Mouse (Mus musculus) limb, embryonic 11.5 days (tissue): ENCODE results near the gene Olfr743. TPM values are rescaled to one million over a fixed set of nuclear protein-coding genes. Genes with fewer than 3 reads are reported as not detected.
"Not testable (repeated sequence)": the region's sequence is repeated elsewhere in the genome, so short reads cannot be mapped to it uniquely, and the experiment has no call there.

ENCODE experiments used
- ATAC-seq: fragments of 200-750 bp; cut with Nextera tagmentation; 2 replicates; pipeline ENCODE4 v1.8.0; 2017; ENCODE audit warnings: low read depth; ENCODE audit not compliant: insufficient number of reproducible peaks, low FRiP score, low TSS enrichment
- DNase-seq: peaks from one replicate; pipeline ENCODE4 v3.0.0-alpha.2; 2015; ENCODE audit warnings: low spot score
- H3K27ac ChIP-seq: fragments of 300-500 bp; sonication (generic); replicated peaks from 2 replicates; pipeline ENCODE4 v1.5.1; 2014; ENCODE audit warnings: low read depth, mild to moderate bottlenecking, low read length
- H3K27me3 ChIP-seq: fragments of 300-500 bp; sonication (generic); 2 replicates; pipeline ENCODE4 v1.6.1; 2014; ENCODE audit warnings: mild to moderate bottlenecking, low read length, mixed read lengths; ENCODE audit not compliant: control insufficient read depth, insufficient read depth
- H3K36me3 ChIP-seq: fragments of 300-500 bp; sonication (generic); 2 replicates; pipeline ENCODE4 v1.6.1; 2014; ENCODE audit warnings: mild to moderate bottlenecking, low read length, moderate library complexity, mixed read lengths; ENCODE audit not compliant: control insufficient read depth, insufficient read depth
- H3K4me1 ChIP-seq: fragments of 300-500 bp; sonication (generic); 2 replicates; pipeline ENCODE4 v1.6.1; 2014; ENCODE audit warnings: low read length, mixed read lengths; ENCODE audit not compliant: control insufficient read depth, insufficient read depth
- H3K4me2 ChIP-seq: fragments of 300-500 bp; sonication (generic); 2 replicates; pipeline ENCODE4 v1.6.1; 2014; ENCODE audit warnings: low read depth, mild to moderate bottlenecking, moderate library complexity; ENCODE audit not compliant: severe bottlenecking
- H3K4me3 ChIP-seq: fragments of 300-500 bp; sonication (generic); 2 replicates; pipeline ENCODE4 v1.5.1; 2014; ENCODE audit warnings: low read depth, low read length
- H3K9ac ChIP-seq: fragments of 300-500 bp; sonication (generic); 2 replicates; pipeline ENCODE4 v1.6.1; 2014; ENCODE audit warnings: mild to moderate bottlenecking, low read length
- H3K9me3 ChIP-seq: fragments of 300-500 bp; sonication (generic); 2 replicates; pipeline ENCODE4 v1.6.1; 2016; ENCODE audit warnings: low read length; ENCODE audit not compliant: control insufficient read depth
- WGBS: fragments of 180-500 bp; shearing (Covaris S2); extraction: QIAGEN DNeasy Blood & Tissue Kit; methylation state at CpG from one replicate; pipeline ENCODE4 v1.1.7; 2014; 5-methylcytosine and 5-hydroxymethylcytosine counted together
- polyA plus RNA-seq: library from polyadenylated mRNA; unstranded; fragments of >200 nt; fragmentation: Nextera tagmentation; extraction: Ambion mirVana; gene quantifications from 2 replicates; pipeline ENCODE4 v1.2.1, GENCODE M21; 2014

The Olfr743 gene
- polyA plus RNA-seq = not detected in 2 replicates

- Histone ChIP-seq H3K4me3 (no peak within 1 kb of the TSS), H3K9me3 (no peaks in the 10 kb centered on the region), H3K27ac (no peak within 1 kb of the TSS), H3K27me3 (no peaks in the 10 kb centered on the region), H3K36me3 (no peaks in the 10 kb centered on the region), H3K4me1 (no peaks in the 10 kb centered on the region), H3K4me2 (no peak within 1 kb of the TSS), H3K9ac (no peak within 1 kb of the TSS)
- ATAC-seq = no peak
- DNase-seq = no peak
Observed at GRCm38 (mm10) chr14:50521539-50521938, at the start of gene Olfr743. TSS of gene Olfr743 (plus strand) at chr14:50521839.

DNA sequence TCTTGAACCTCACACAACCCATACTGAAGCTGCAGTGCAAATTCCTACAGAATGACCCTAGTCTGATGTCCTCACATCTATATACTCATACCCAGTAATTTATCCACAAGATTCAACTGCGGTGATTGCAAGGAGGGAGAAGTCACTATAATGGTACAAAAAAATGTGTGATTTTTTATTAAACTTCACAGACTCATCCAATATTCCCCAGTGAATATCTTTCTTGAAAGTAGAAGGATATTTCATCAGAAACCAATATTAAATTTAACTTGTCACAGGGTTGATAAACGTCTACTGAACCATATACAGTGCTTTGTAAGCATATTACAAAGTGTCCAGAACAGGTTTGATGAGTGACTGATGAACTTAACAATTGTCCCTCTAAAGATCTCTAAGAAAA lies 49.2 kb upstream of the Olfr743 start, which contains the start of gene Olfr741:
Olfr741 (plus strand) TSS at position 301 of the 400 bp plus-strand sequence.
- Histone ChIP-seq H3K9ac (no peak within 1 kb of the TSS), H3K27me3 (no peaks in the 10 kb centered on the region), H3K36me3 (no peaks in the 10 kb centered on the region), H3K4me1 (no peaks in the 10 kb centered on the region), H3K9me3 (no peaks in the 10 kb centered on the region), H3K4me2 (no peak within 1 kb of the TSS), H3K4me3 (no peak within 1 kb of the TSS), H3K27ac (no peak within 1 kb of the TSS)
- no peak for DNase-seq
- ATAC-seq = no peak
- 72% methylated on average over 2 of the region's 2 CpGs for WGBS

- 77% methylated on average over 2 of the region's 2 CpGs for WGBS
Observed at GRCm38 (mm10) chr14:50478406-50478805, 43.2 kb upstream of the Olfr743 start.

GRCm38 (mm10) chr14:50503300-50503699 lies 18.3 kb upstream of the Olfr743 start, which contains the start of gene Olfr742:
TSS of gene Olfr742 (plus strand) at chr14:50503600.
- DNase-seq = no peak
- H3K9ac ChIP-seq = no peak within 1 kb of the TSS
- WGBS = 61% methylated on average over 2 of the region's 2 CpGs

More at GRCm38 (mm10) chr14:50478406-50478805, 43.2 kb upstream of the Olfr743 start:
- Histone ChIP-seq H3K27me3 (no peaks in the 10 kb centered on the region), H3K4me2 (no peak overlapping the region), H3K4me3 (no peak overlapping the region), H3K27ac (no peak overlapping the region), H3K36me3 (no peaks in the 10 kb centered on the region), H3K4me1 (no peaks in the 10 kb centered on the region), H3K9me3 (no peaks in the 10 kb centered on the region), H3K9ac (no peak overlapping the region)
- ATAC-seq (no peak), DNase-seq (no peak)

DNA sequence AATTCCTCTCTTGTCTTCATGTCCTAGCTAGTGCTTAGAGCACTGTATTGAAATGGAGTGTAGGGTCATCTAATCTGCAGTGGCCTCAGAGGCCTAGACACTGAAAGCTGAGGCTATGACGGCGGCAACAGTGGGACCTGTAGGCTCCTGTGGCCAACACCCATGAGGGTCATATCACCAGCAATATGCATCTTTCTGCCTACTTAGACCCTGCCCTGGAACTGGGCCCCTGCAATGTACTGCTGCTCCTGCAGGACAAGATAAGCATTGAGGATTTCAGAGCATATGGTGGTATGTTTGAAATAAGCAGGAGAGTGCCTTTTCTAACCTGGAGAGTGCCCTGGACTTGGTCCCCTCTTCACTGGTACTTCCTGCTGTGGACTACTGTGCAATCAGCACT lies 31.1 kb downstream of the Olfr743 start:
- Histone ChIP-seq H3K4me1 (no peaks in the 10 kb centered on the region), H3K4me3 (no peak overlapping the region), H3K36me3 (no peaks in the 10 kb centered on the region), H3K9ac (no peak overlapping the region), H3K27ac (no peak overlapping the region), H3K4me2 (no peak overlapping the region), H3K27me3 (no peaks in the 10 kb centered on the region), H3K9me3 (no peaks in the 10 kb centered on the region; the same call in 1 of the 2 replicates)
- no peak for ATAC-seq
- 85% methylated on average over 2 of the region's 2 CpGs for WGBS
- DNase-seq = no peak

More at GRCm38 (mm10) chr14:50503300-50503699, 18.3 kb upstream of the Olfr743 start, which contains the start of gene Olfr742:
- no peaks in the 10 kb centered on the region for H3K4me1 ChIP-seq
- H3K4me2 ChIP-seq = no peak within 1 kb of the TSS
- H3K9me3 ChIP-seq = no peaks in the 10 kb centered on the region
- ATAC-seq = no peak
- H3K27ac ChIP-seq = no peak within 1 kb of the TSS
- H3K4me3 ChIP-seq = no peak within 1 kb of the TSS
- H3K27me3 ChIP-seq = no peaks in the 10 kb centered on the region
- H3K36me3 ChIP-seq = no peaks in the 10 kb centered on the region

DNA sequence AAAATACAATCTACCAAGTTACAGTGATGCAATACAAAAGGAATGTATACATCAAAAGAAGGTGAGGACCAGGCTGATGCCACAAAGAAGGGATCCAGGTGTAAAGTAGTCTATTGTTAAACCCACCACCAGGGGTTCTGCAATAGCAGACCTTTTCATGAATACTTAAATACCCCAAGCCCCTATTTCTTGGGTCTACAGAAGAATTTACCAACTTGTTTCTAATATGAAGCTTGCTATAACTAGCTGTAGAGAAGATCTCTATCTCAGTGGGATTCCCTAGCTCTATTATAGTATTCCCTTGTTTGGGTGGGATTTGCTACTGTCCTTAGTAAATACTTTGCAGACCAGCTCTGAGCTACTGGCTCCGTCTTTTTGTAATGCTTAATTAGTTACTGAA lies 51.4 kb downstream of the Olfr743 start:
- H3K27me3 ChIP-seq, H3K36me3 ChIP-seq, H3K4me2 ChIP-seq, H3K27ac ChIP-seq, H3K9me3 ChIP-seq, H3K4me1 ChIP-seq, ATAC-seq, H3K4me3 ChIP-seq, H3K9ac ChIP-seq, DNase-seq: not testable (repeated sequence)
- 83% methylated on average over 1 of the region's 1 CpGs for WGBS

Other genes starting within 250 kb of the Olfr743 start
- not detected in 2 replicates for gene Olfr732, start 237.6 kb upstream of the Olfr743 start, polyA plus RNA-seq
- gene Olfr733, start 220.3 kb upstream of the Olfr743 start, polyA plus RNA-seq = not detected in 2 replicates
- not detected in 2 replicates for gene Olfr734, start 195.1 kb upstream of the Olfr743 start, polyA plus RNA-seq
- gene Olfr735, start 173.0 kb upstream of the Olfr743 start, polyA plus RNA-seq = not detected in 2 replicates
- gene Tlr11, start 163.9 kb upstream of the Olfr743 start, polyA plus RNA-seq = not detected in 2 replicates
- not detected in 2 replicates for gene Olfr736, start 140.7 kb upstream of the Olfr743 start, polyA plus RNA-seq
- not detected in 2 replicates for gene Olfr738, start 114.3 kb upstream of the Olfr743 start, polyA plus RNA-seq
- gene Olfr739, start 103.2 kb upstream of the Olfr743 start, polyA plus RNA-seq = not detected in 2 replicates
- not detected in 2 replicates for gene Olfr740, start 76.3 kb upstream of the Olfr743 start, polyA plus RNA-seq
- gene Olfr741, start 49.1 kb upstream of the Olfr743 start, polyA plus RNA-seq = not detected in 2 replicates
- gene Olfr742, start 18.2 kb upstream of the Olfr743 start, polyA plus RNA-seq = not detected in 2 replicates
- not detected in 2 replicates for gene Olfr744, start 93.0 kb downstream of the Olfr743 start, polyA plus RNA-seq
- not detected in 2 replicates for gene Olfr745, start 117.5 kb downstream of the Olfr743 start, polyA plus RNA-seq
- gene Olfr746, start 125.2 kb downstream of the Olfr743 start, polyA plus RNA-seq = not detected in 2 replicates
- gene Olfr747, start 171.4 kb downstream of the Olfr743 start, polyA plus RNA-seq = not detected in 2 replicates
- not detected in 2 replicates for gene Olfr748, start 185.5 kb downstream of the Olfr743 start, polyA plus RNA-seq
- gene Olfr749, start 223.3 kb downstream of the Olfr743 start, polyA plus RNA-seq = not detected in 2 replicates